In the genomic region with DNA sequence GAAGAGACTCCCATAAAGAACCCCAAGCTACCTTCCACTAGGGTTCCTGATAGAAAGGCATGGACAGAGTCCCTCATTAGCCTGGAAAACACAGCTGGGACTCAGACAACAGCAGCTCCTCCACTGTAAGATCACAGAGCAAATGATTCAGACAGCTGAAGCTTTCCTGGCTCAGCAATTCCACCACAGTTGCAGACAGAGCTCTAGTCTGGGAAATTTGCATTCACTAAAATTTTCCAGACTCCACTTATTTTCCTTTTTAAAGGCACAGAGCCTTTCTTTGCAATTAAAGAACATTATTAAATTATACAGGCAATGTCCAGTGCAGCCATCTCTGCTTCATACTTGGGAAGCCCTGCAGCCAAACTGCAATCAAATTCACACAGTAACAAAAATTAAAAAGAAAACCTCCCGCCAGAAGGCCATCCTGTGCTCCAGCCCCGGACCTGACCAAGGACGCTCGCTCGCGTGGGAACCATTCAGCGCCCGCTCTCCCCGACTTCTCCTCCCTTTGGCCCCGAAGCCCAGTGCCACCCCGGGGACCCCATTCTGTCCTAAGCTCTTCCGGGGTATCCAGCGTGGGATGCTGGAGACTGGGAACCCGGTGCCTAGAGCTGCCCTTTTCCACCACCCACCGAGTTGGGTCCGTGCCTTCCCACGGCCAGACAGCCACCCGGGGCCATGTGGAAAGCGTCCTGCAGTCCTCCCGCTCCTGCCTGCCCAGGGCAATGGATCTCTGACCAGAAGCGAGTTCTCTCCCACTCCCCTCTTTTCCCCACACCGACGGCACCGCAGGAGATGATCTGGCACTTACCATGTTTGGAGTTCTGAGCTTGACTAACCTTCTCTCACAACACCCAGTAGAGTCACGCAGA, we compare ENCODE assay signal across 7 mouse cellular contexts. TPM values are rescaled to one million over a fixed set of nuclear protein-coding genes. Genes with fewer than 3 reads are reported as not detected.
DNase-seq lines count a peak whose midpoint lies in the region; ATAC-seq lines count a peak whose summit lies in the region.
"Not testable (repeated sequence)": the region's sequence is repeated elsewhere in the genome, so short reads cannot be mapped to it uniquely, and the experiment has no call there.

No protein-coding gene starts in this region.

- H3K4me2 ChIP-seq in embryonic facial prominence, embryonic 15.5 days (replicated peaks), result peak overlapping the region; percentile 40
- H3K4me2 ChIP-seq in intestine, embryonic 16.5 days (ENCODE audit: low read depth, low read length), result peak overlapping the region; percentile 27; the same call in 1 of the 2 replicates

- H3K4me3 ChIP-seq in embryonic facial prominence, embryonic 15.5 days (replicated peaks), result peak overlapping the region; percentile 49
- peak overlapping the region; percentile 51 for H3K4me3 ChIP-seq in intestine, embryonic 16.5 days (ENCODE audit: low read length)
- H3K4me3 ChIP-seq in macrophage (ENCODE audit: inconsistent target), result peak overlapping the region; percentile 38

- 0 out of 2 replicates have a peak overlapping the region, but pooled peaks have one; percentile 23 for H3K9ac ChIP-seq in embryonic facial prominence, embryonic 15.5 days
- H3K9ac ChIP-seq in intestine, embryonic 16.5 days (ENCODE audit: low read depth, low read length), result peak overlapping the region; percentile 56; the same call in 1 of the 2 replicates

- H3K9me3 ChIP-seq in embryonic facial prominence, embryonic 15.5 days (replicated peaks); intestine, embryonic 16.5 days (ENCODE audit: control insufficient read depth, low read length): not testable (repeated sequence)

- not testable (repeated sequence) for H3K27me3 ChIP-seq in embryonic facial prominence, embryonic 15.5 days; intestine, embryonic 16.5 days (replicated peaks; ENCODE audit: control insufficient read depth, insufficient read depth, low read length)

- DNase-seq in brain, embryonic 18.5 days (ENCODE audit: low read depth, low spot score), result peak; percentile 0
- peak; percentile 49 to 51 for DNase-seq in heart, adult 9 months (ENCODE audit: low spot score in 2 of 2)
- DNase-seq in left cerebral cortex, postnatal 36 days (ENCODE audit: low spot score in 2 of 2), result peak; percentile 17 to 31
- peak; percentile 1 for DNase-seq in retina, embryonic 14.5 days (ENCODE audit: low spot score)

- ATAC-seq in embryonic facial prominence, embryonic 15.5 days (ENCODE audit: insufficient number of reproducible peaks, low FRiP score, low TSS enrichment, low read depth); intestine, embryonic 16.5 days: not testable (repeated sequence)

- WGBS in embryonic facial prominence, embryonic 15.5 days, result 7% methylated on average over 25 of the region's 25 CpGs
- 2% methylated on average over 22 of the region's 25 CpGs for WGBS in intestine, embryonic 16.5 days
- WGBS in macrophage (ENCODE audit: missing documents), result 5% methylated on average over 10 of the region's 25 CpGs

- H3K4me1 ChIP-seq in embryonic facial prominence, embryonic 15.5 days; intestine, embryonic 16.5 days (ENCODE audit: control insufficient read depth, insufficient read depth, low read length): not testable (repeated sequence)

- intact Hi-C loops in left cerebral cortex, postnatal 36 days (cut with DNase I), result not testable (repeated sequence)

- not testable (repeated sequence) for H3K36me3 ChIP-seq in embryonic facial prominence, embryonic 15.5 days; intestine, embryonic 16.5 days (ENCODE audit: control insufficient read depth, insufficient read depth, low read length); macrophage (ENCODE audit: inconsistent target)

- H3K79me2 ChIP-seq in macrophage (ENCODE audit: inconsistent target), result not testable (repeated sequence)

- not testable (repeated sequence) for H3K27ac ChIP-seq in embryonic facial prominence, embryonic 15.5 days (replicated peaks); intestine, embryonic 16.5 days (ENCODE audit: low read length); macrophage

RNA-seq across cellular contexts. Expression of a gene that starts 0.5 kb away (rescaled TPM):
- polyA plus RNA-seq in embryonic facial prominence, embryonic 15.5 days (2015; fragmentation: Nextera tagmentation; extraction: Ambion mirVana), result 4.9 and 10.8 TPM in 2 replicates
- 4.6 and 4.9 TPM in 2 replicates for polyA plus RNA-seq in intestine, embryonic 16.5 days (2015; fragmentation: Nextera tagmentation; extraction: Ambion mirVana)
- 10 to 100 TPM; 11.3 to 20.4 TPM for total RNA-seq in left cerebral cortex, postnatal 36 days (2021)
- 10 to 100 TPM in 25 of 26 experiments, 1 to 10 TPM in 1; 8.3 to 76.8 (median 35.0) TPM for total RNA-seq in macrophage (2018; cell fraction: chromatin; rRNA removed)
- total RNA-seq in macrophage (2018; cell fraction: cytosol; rRNA removed), result 10 to 100 TPM in 2 of 26 experiments, 1 to 10 TPM in 24; 2.1 to 10.8 (median 4.2) TPM
- 10 to 100 TPM in 20 of 26 experiments, 1 to 10 TPM in 6; 4.9 to 72.4 (median 14.3) TPM for total RNA-seq in macrophage (2018; cell fraction: nucleus; rRNA removed)
- polyA plus RNA-seq in macrophage (2018), result 3.3 to 6.0 TPM (median 3.8 TPM) in 3 replicates

RNA-seq across cellular contexts. Expression of a gene that starts 34.3 kb away (rescaled TPM):
- 0.77 and 0.85 TPM in 2 replicates for polyA plus RNA-seq in embryonic facial prominence, embryonic 15.5 days (2015; fragmentation: Nextera tagmentation; extraction: Ambion mirVana)
- 0.27 and 0.64 TPM in 2 replicates for polyA plus RNA-seq in intestine, embryonic 16.5 days (2015; fragmentation: Nextera tagmentation; extraction: Ambion mirVana)
- total RNA-seq in left cerebral cortex, postnatal 36 days (2021), result 1 to 10 TPM; 3.5 to 6.5 TPM
- 1 to 10 TPM in 18 of 26 experiments, under 1 TPM in 5, not detected in 3; 0.16 to 4.3 (median 2.3) TPM for total RNA-seq in macrophage (2018; cell fraction: chromatin; rRNA removed)
- total RNA-seq in macrophage (2018; cell fraction: cytosol; rRNA removed), result under 1 TPM in 14 of 26 experiments, not detected in 12; 0.03 to 0.34 (median 0.09) TPM
- total RNA-seq in macrophage (2018; cell fraction: nucleus; rRNA removed), result 1 to 10 TPM in 14 of 26 experiments, under 1 TPM in 10, not detected in 2; 0.06 to 3.5 (median 1.3) TPM
- 0.09 to 0.25 TPM (median 0.23 TPM) in 3 replicates for polyA plus RNA-seq in macrophage (2018)

Comparison
In these comparisons a context has a peak if more than half of its experiments do, and no peak if none do; other contexts are left out.
1. DNase-seq: peak in every context shown above with its lines; median percentile 50 in heart, adult 9 months; 24 in left cerebral cortex, postnatal 36 days; 1 in retina, embryonic 14.5 days; 0 in brain, embryonic 18.5 days.